Mouse (Mus musculus): ENCODE measurements around the gene Tsr1.

Tsr1 gene

GRCm38 (mm10) chr11:74897678-74898516 lies at the start of gene Tsr1:
Gene Tsr1, plus strand, starts transcription at chr11:74898071.
- DNase-seq (ENCODE audit: extremely low spot score, low spot score): peak; percentile 90

- DNase-seq (ENCODE audit: extremely low spot score, low spot score): no peak
Measured at GRCm38 (mm10) chr11:74850998-74851661, 46.7 kb upstream of the Tsr1 start.

- DNase-seq (ENCODE audit: extremely low spot score, low spot score): no peak
Measured at GRCm38 (mm10) chr11:74857756-74858155, 40.1 kb upstream of the Tsr1 start.

GRCm38 (mm10) chr11:74862129-74862528 lies 35.7 kb upstream of the Tsr1 start:
- DNase-seq (ENCODE audit: extremely low spot score, low spot score): no peak

GRCm38 (mm10) chr11:74863471-74863870 lies 34.4 kb upstream of the Tsr1 start:
- DNase-seq (ENCODE audit: extremely low spot score, low spot score): peak; percentile 31

- DNase-seq (ENCODE audit: extremely low spot score, low spot score): no peak
Measured at GRCm38 (mm10) chr11:74864421-74864820, 33.5 kb upstream of the Tsr1 start.

- no peak for DNase-seq (ENCODE audit: extremely low spot score, low spot score)
Measured at GRCm38 (mm10) chr11:74865252-74865651, 32.6 kb upstream of the Tsr1 start.

GRCm38 (mm10) chr11:74866640-74867039 lies 31.2 kb upstream of the Tsr1 start:
- DNase-seq (ENCODE audit: extremely low spot score, low spot score): no peak

- no peak for DNase-seq (ENCODE audit: extremely low spot score, low spot score)
Measured at GRCm38 (mm10) chr11:74867181-74867580, 30.7 kb upstream of the Tsr1 start.

- no peak for DNase-seq (ENCODE audit: extremely low spot score, low spot score)
Measured at GRCm38 (mm10) chr11:74868046-74868760, 29.7 kb upstream of the Tsr1 start.

- DNase-seq (ENCODE audit: extremely low spot score, low spot score): no peak
Measured at GRCm38 (mm10) chr11:74869603-74870002, 28.3 kb upstream of the Tsr1 start.

- DNase-seq (ENCODE audit: extremely low spot score, low spot score): no peak
Measured at GRCm38 (mm10) chr11:74870544-74870943, 27.3 kb upstream of the Tsr1 start.

- no peak for DNase-seq (ENCODE audit: extremely low spot score, low spot score)
Measured at GRCm38 (mm10) chr11:74870991-74871622, 26.8 kb upstream of the Tsr1 start.

- no peak for DNase-seq (ENCODE audit: extremely low spot score, low spot score)
Measured at GRCm38 (mm10) chr11:74874630-74875029, 23.2 kb upstream of the Tsr1 start.

- peak; percentile 46 for DNase-seq (ENCODE audit: extremely low spot score, low spot score)
Measured at GRCm38 (mm10) chr11:74876801-74877200, 21.1 kb upstream of the Tsr1 start.

GRCm38 (mm10) chr11:74880999-74881398 lies 16.9 kb upstream of the Tsr1 start:
- DNase-seq (ENCODE audit: extremely low spot score, low spot score): no peak

- no peak for DNase-seq (ENCODE audit: extremely low spot score, low spot score)
Measured at GRCm38 (mm10) chr11:74881979-74882378, 15.9 kb upstream of the Tsr1 start.

GRCm38 (mm10) chr11:74883098-74883497 lies 14.8 kb upstream of the Tsr1 start:
- DNase-seq (ENCODE audit: extremely low spot score, low spot score): no peak

GRCm38 (mm10) chr11:74894619-74895018 lies 3.3 kb upstream of the Tsr1 start:
- no peak for DNase-seq (ENCODE audit: extremely low spot score, low spot score)

GRCm38 (mm10) chr11:74895980-74896900 lies 1.6 kb upstream of the Tsr1 start:
- peak; percentile 72 for DNase-seq (ENCODE audit: extremely low spot score, low spot score)

Data from neural tube, embryonic 10.5 days (tissue).